Mouse (Mus musculus) MEL (cell line): Measurements from ENCODE around the gene Bdkrb2. TPM values are rescaled to one million over a fixed set of nuclear protein-coding genes. Genes with fewer than 3 reads are reported as not detected.

ENCODE experiments used
- DNase-seq: peaks from one replicate; pipeline ENCODE4 v3.0.0; 2011; ENCODE audit warnings: low read depth, low spot score
- H3K27ac ChIP-seq: 2 replicates; pipeline ENCODE4 v1.5.1; 2012; ENCODE audit warnings: low read depth, mild to moderate bottlenecking, control low read depth, low read length, moderate library complexity; ENCODE audit not compliant: control insufficient read depth
- H3K27me3 ChIP-seq, 2 experiments: fragments of 150-350 bp in 1 of 2; sonication (generic) in 1 of 2; 2 replicates each; pipeline ENCODE4 v1.6.1; 2012; ENCODE audit warnings: low read length in 2 of 2, mild to moderate bottlenecking in 2 of 2, improper control_type of control experiment in 1 of 2, moderate library complexity in 1 of 2; ENCODE audit not compliant: insufficient read depth in 2 of 2, control insufficient read depth in 1 of 2
- H3K36me3 ChIP-seq, 2 experiments: 2 replicates each; pipeline ENCODE4 v1.6.1; 2012 to 2014; ENCODE audit warnings: low read length in 2 of 2, improper control_type of control experiment in 1 of 2, inconsistent platforms in 1 of 2, mild to moderate bottlenecking in 1 of 2; ENCODE audit not compliant: insufficient read depth in 2 of 2, control insufficient read depth in 1 of 2
- H3K4me1 ChIP-seq, 2 experiments: fragments of 150-350 bp in 1 of 2; sonication (generic) in 1 of 2; 2 replicates each; pipeline ENCODE4 v1.6.1; 2012; ENCODE audit warnings: low read length in 2 of 2, improper control_type of control experiment in 1 of 2, mild to moderate bottlenecking in 1 of 2; ENCODE audit not compliant: insufficient read depth in 2 of 2, control insufficient read depth in 1 of 2
- H3K4me3 ChIP-seq, 2 experiments: fragments of 150-350 bp in 1 of 2; sonication (generic) in 1 of 2; 2 replicates each; pipeline ENCODE4 v1.5.1; 2012; ENCODE audit warnings: low read depth in 2 of 2, low read length in 2 of 2, mild to moderate bottlenecking in 2 of 2, moderate library complexity in 2 of 2, control low read depth in 1 of 2, improper control_type of control experiment in 1 of 2; ENCODE audit not compliant: control insufficient read depth in 1 of 2, insufficient read depth in 1 of 2
- H3K79me2 ChIP-seq: 2 replicates; pipeline ENCODE4 v1.6.1; 2012; ENCODE audit warnings: mild to moderate bottlenecking, low read length, moderate library complexity; ENCODE audit not compliant: control insufficient read depth, poor library complexity, insufficient read depth
- H3K9ac ChIP-seq: 2 replicates; pipeline ENCODE4 v1.6.1; 2012; ENCODE audit warnings: low read depth, mild to moderate bottlenecking, control low read depth, low read length, moderate library complexity; ENCODE audit not compliant: control insufficient read depth, poor library complexity, severe bottlenecking
- H3K9me3 ChIP-seq: fragments of 150-350 bp; sonication (generic); replicated peaks from 2 replicates; pipeline ENCODE4 v1.6.1; 2012; ENCODE audit warnings: mild to moderate bottlenecking, low read length, improper control_type of control experiment, moderate library complexity; ENCODE audit not compliant: insufficient read depth
- BHLHE40 ChIP-seq: IDR thresholded peaks from 2 replicates; pipeline ENCODE4 v1.6.1; 2012; ENCODE audit warnings: low read depth, mild to moderate bottlenecking, inconsistent platforms, low read length, improper control_type of control experiment, borderline replicate concordance
- CHD1 ChIP-seq: IDR thresholded peaks from 2 replicates; pipeline ENCODE4 v1.6.1; 2012; ENCODE audit warnings: low read depth, mild to moderate bottlenecking, inconsistent platforms, low read length, improper control_type of control experiment
- CHD2 ChIP-seq: IDR thresholded peaks from 2 replicates; pipeline ENCODE4 v1.6.1; 2011; ENCODE audit warnings: low read length, improper control_type of control experiment
- CTCF ChIP-seq, 3 experiments: IDR thresholded peaks in 2 of 3; conservative IDR thresholded peaks in 1 of 3; 2 replicates each; pipeline ENCODE4 v1.5.1; 2011 to 2012; ENCODE audit warnings: low read length in 3 of 3, low read depth in 2 of 3, mild to moderate bottlenecking in 2 of 3, improper control_type of control experiment in 1 of 3, inconsistent platforms in 1 of 3, mixed read lengths in 1 of 3, moderate library complexity in 1 of 3; ENCODE audit not compliant: control insufficient read depth in 1 of 3, insufficient read depth in 1 of 3, poor library complexity in 1 of 3, severe bottlenecking in 1 of 3
- E2F4 ChIP-seq: IDR thresholded peaks from 2 replicates; pipeline ENCODE4 v1.6.1; 2011; ENCODE audit warnings: low read depth, low read length, improper control_type of control experiment, borderline replicate concordance
- ELF1 ChIP-seq: IDR thresholded peaks from 2 replicates; pipeline ENCODE4 v1.6.1; 2014; ENCODE audit warnings: low read depth, mild to moderate bottlenecking, inconsistent platforms, low read length, improper control_type of control experiment, moderate library complexity
- EP300 ChIP-seq, 2 experiments: IDR thresholded peaks; 2 replicates each; pipeline ENCODE4 v1.6.1; 2011; ENCODE audit warnings: improper control_type of control experiment in 2 of 2, low read length in 2 of 2, low read depth in 1 of 2, mild to moderate bottlenecking in 1 of 2
- GABPA ChIP-seq: IDR thresholded peaks from 2 replicates; pipeline ENCODE4 v1.6.1; 2012; ENCODE audit warnings: low read depth, mild to moderate bottlenecking, inconsistent platforms, low read length, improper control_type of control experiment, moderate library complexity
- GATA1 ChIP-seq: IDR thresholded peaks from 2 replicates; pipeline ENCODE4 v1.6.1; 2011; ENCODE audit warnings: low read depth, low read length, improper control_type of control experiment
- HCFC1 ChIP-seq: IDR thresholded peaks from 2 replicates; pipeline ENCODE4 v1.6.1; 2012; ENCODE audit warnings: low read depth, mild to moderate bottlenecking, inconsistent platforms, low read length, improper control_type of control experiment, moderate library complexity
- JUND ChIP-seq: IDR thresholded peaks from 2 replicates; pipeline ENCODE4 v1.6.1; 2011; ENCODE audit warnings: low read depth, mild to moderate bottlenecking, improper control_type of control experiment, low read length
- KAT2A ChIP-seq: conservative IDR thresholded peaks from 2 replicates; pipeline ENCODE4 v1.6.1; 2012; ENCODE audit warnings: low read depth, low read length, improper control_type of control experiment, inconsistent platforms
- MAFK ChIP-seq: IDR thresholded peaks from 2 replicates; pipeline ENCODE4 v1.6.1; 2011; ENCODE audit warnings: low read depth, mild to moderate bottlenecking, low read length, improper control_type of control experiment, borderline replicate concordance
- MAX ChIP-seq: IDR thresholded peaks from 2 replicates; pipeline ENCODE4 v1.6.1; 2011; ENCODE audit warnings: low read length, improper control_type of control experiment
- MXI1 ChIP-seq: IDR thresholded peaks from 2 replicates; pipeline ENCODE4 v1.6.1; 2011; ENCODE audit warnings: mild to moderate bottlenecking, low read depth, low read length, improper control_type of control experiment
- MYB ChIP-seq: IDR thresholded peaks from 2 replicates; pipeline ENCODE4 v1.6.1; 2011; ENCODE audit warnings: mild to moderate bottlenecking, low read depth, low read length, improper control_type of control experiment
- MYC ChIP-seq: IDR thresholded peaks from 2 replicates; pipeline ENCODE4 v1.6.1; 2011; ENCODE audit warnings: low read depth, mild to moderate bottlenecking, low read length, improper control_type of control experiment, moderate library complexity
- NELFE ChIP-seq: IDR thresholded peaks from 2 replicates; pipeline ENCODE4 v1.6.1; 2011; ENCODE audit warnings: low read depth, low read length, improper control_type of control experiment
- POLR2AphosphoS2 ChIP-seq: IDR thresholded peaks from 2 replicates; pipeline ENCODE4 v1.6.1; 2011; ENCODE audit warnings: low read length, improper control_type of control experiment
- POLR2AphosphoS5 ChIP-seq: IDR thresholded peaks from 2 replicates; pipeline ENCODE4 v1.6.1; 2012; ENCODE audit warnings: low read depth, borderline replicate concordance, mild to moderate bottlenecking, inconsistent platforms, low read length, moderate library complexity, mixed read lengths
- RAD21 ChIP-seq: IDR thresholded peaks from 2 replicates; pipeline ENCODE4 v1.6.1; 2011; ENCODE audit warnings: mild to moderate bottlenecking, low read depth, low read length, improper control_type of control experiment
- SMC3 ChIP-seq: IDR thresholded peaks from 2 replicates; pipeline ENCODE4 v1.6.1; 2011; ENCODE audit warnings: low read depth, low read length, improper control_type of control experiment
- TAL1 ChIP-seq: IDR thresholded peaks from 2 replicates; pipeline ENCODE4 v1.6.1; 2012; ENCODE audit warnings: mild to moderate bottlenecking, inconsistent platforms, low read length, moderate library complexity, mixed read lengths
- TBP ChIP-seq: IDR thresholded peaks from 2 replicates; pipeline ENCODE4 v1.8.0; 2011; ENCODE audit warnings: low read depth, low read length, improper control_type of control experiment
- ZMIZ1 ChIP-seq: IDR thresholded peaks from 2 replicates; pipeline ENCODE4 v1.6.1; 2012; ENCODE audit warnings: low read depth, mild to moderate bottlenecking, inconsistent platforms, low read length, improper control_type of control experiment, moderate library complexity
- polyA plus RNA-seq, 2 experiments: library from polyadenylated mRNA; stranded (reverse) in 1 of 2; unstranded in 1 of 2; fragments of >175 nt in 1 of 2; fragments of >200 nt in 1 of 2; gene quantifications; 2 replicates each; pipeline versions ENCODE4 v1.2.1 to v1.2.4; 2012; ENCODE audit warnings: low replicate concordance in 2 of 2, low read depth in 1 of 2; ENCODE audit not compliant: insufficient read length in 2 of 2, insufficient read depth in 1 of 2, missing spikeins in 1 of 2
- total RNA-seq: library from RNA; depleted of rRNA; stranded (reverse); fragments of 300-350 nt; gene quantifications from 2 replicates; pipeline ENCODE4 v1.2.3, GENCODE M21; 2012

Bdkrb2 gene
- total and polyA plus RNA-seq, 3 experiments = not detected

GRCm38 (mm10) chr12:105622981-105623539 lies 60.0 kb downstream of the Bdkrb2 start:
- H3K27ac ChIP-seq = no peak overlapping the region
- no peak for TF ChIP-seq MAFK
- TF ChIP-seq CHD2 = no peak
- TF ChIP-seq BHLHE40 = no peak
- no peak for TF ChIP-seq MAX
- no peak for TF ChIP-seq KAT2A
- no peak for TF ChIP-seq POLR2AphosphoS2
- 0 out of 4 replicates have a peak, but pooled peaks of 1 of the 2 experiments have one; percentile 33 for TF ChIP-seq EP300 (IDR thresholded peaks at IDR 0.05; ENCODE audit: low read depth in 1 of 2, low read length in 2 of 2)
- no peak for TF ChIP-seq MYB
- peak; percentile 18; the same call in 1 of the 2 replicates for TF ChIP-seq GATA1
- TF ChIP-seq, all 39 proteins: peak for 2
- Histone ChIP-seq H3K27me3 (no peaks in the 10 kb centered on the region), H3K9me3 (no peaks in the 10 kb centered on the region), H3K79me2 (no peaks in the 10 kb centered on the region), H3K4me1 (no peaks in the 10 kb centered on the region), H3K9ac (no peak overlapping the region), H3K36me3 (peaks cover 0 to 29% of the 10 kb centered on the region in 2 experiments; a peak in 2 of 4 replicates), H3K4me3 (no peak overlapping the region)
- peak; percentile 36 for DNase-seq

GRCm38 (mm10) chr12:105625798-105626197 lies 62.8 kb downstream of the Bdkrb2 start:
- no peaks in the 10 kb centered on the region for H3K9me3 ChIP-seq
- no peak overlapping the region for H3K27ac ChIP-seq
- H3K4me1 ChIP-seq = no peaks in the 10 kb centered on the region
- peaks cover 0 to 27% of the 10 kb centered on the region in 2 experiments; a peak in 2 of 4 replicates for H3K36me3 ChIP-seq
- no peaks in the 10 kb centered on the region for H3K27me3 ChIP-seq
- no peak overlapping the region for H3K4me3 ChIP-seq
- no peak for DNase-seq
- no peak overlapping the region for H3K9ac ChIP-seq
- TF ChIP-seq JUND = no peak
- TF ChIP-seq HCFC1 = no peak
- no peak for TF ChIP-seq POLR2AphosphoS5
- no peak for TF ChIP-seq ELF1
- no peak for TF ChIP-seq SMC3
- no peak for TF ChIP-seq MAFK
- no peak for TF ChIP-seq E2F4
- TF ChIP-seq BHLHE40 = no peak
- no peak for TF ChIP-seq RAD21
- TF ChIP-seq GABPA = no peak
- no peak for TF ChIP-seq MXI1
- TF ChIP-seq NELFE = no peak
- no peak for TF ChIP-seq CTCF (IDR thresholded peaks at IDR 0.05 in 2 of 3, conservative IDR thresholded peaks at IDR 0.05 in 1 of 3; ENCODE audit: control insufficient read depth in 1 of 3, insufficient read depth in 1 of 3, low read depth in 2 of 3, low read length in 3 of 3, poor library complexity in 1 of 3, severe bottlenecking in 1 of 3)
- no peak for TF ChIP-seq CHD1
- TF ChIP-seq ZMIZ1 = no peak
- TF ChIP-seq MYC = no peak
- no peak for TF ChIP-seq MYB
- no peak for TF ChIP-seq TBP
- TF ChIP-seq TAL1 = no peak
- TF ChIP-seq, all 39 proteins: peak for 0
- no peaks in the 10 kb centered on the region for H3K79me2 ChIP-seq
